Mouse (Mus musculus): ENCODE data around the gene 4931440F15Rik.
"Not testable (repeated sequence)": the region's sequence is repeated elsewhere in the genome, so short reads cannot be mapped to it uniquely, and the experiment has no call there.

4931440F15Rik gene

DNA sequence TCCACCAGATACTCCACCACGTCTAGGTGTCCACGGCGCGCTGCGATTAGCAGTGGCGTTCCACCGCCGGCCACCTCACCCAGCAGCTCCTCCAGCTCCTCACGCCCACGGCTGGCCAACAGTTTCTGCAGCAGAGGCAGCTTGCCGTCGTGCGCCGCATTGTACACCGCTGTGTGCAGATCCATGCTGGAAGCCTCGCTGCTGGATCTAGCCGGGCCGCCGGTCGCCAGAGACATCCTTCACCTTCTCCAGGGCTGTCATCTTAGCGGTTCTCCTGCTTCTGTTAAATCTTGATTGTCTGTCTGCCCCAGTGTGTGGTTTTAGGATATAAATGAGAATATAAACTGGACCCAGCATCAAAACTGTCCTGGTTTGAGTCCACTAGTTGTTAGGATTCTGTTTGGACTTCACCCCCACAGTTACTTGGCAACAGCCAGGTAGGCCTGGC lies at the start of gene 4931440F15Rik:
4931440F15Rik (minus strand) TSS at position 398 of the 448 bp plus-strand sequence.
- DNase-seq (ENCODE audit: low spot score) = not testable (repeated sequence)

DNA sequence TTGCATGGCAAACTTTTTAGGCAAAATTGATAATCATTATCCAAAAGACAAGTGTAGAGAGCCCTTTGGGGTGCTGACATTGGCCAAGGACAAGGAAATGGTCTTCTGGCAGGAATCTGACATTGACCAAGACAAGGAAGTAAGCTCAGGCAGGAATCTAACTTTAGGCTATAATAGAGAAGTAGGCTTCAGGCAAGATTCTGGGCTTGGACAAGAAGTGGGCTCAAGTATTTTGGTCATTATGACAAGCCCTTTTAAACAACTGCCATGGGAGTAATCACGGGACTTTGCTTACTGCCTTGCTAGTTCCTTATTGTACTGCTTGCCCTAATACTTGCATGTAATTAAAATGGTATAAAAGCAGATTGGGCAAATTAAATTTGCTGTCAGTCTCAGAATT lies 49.3 kb upstream of the 4931440F15Rik start:
- DNase-seq (ENCODE audit: low spot score) = not testable (repeated sequence)

DNA sequence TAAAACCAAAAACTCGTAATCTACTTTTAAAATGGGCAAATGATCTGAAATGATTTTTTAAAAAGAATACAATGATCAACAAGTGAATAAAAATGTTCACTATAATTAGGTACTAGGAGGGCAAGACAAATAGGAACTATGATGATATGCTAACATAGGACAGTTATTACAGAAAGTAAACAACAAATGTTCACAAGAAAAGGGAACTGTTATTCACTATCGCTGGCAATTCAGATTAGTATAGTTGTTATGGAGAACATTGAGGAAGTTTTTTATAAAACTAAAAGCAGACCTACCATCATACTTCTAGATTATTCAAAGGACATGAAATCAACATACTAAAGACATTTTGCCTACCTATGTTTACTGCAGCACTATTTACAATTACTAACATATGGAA lies 44.7 kb upstream of the 4931440F15Rik start:
- no peak for DNase-seq (ENCODE audit: low spot score)

DNA sequence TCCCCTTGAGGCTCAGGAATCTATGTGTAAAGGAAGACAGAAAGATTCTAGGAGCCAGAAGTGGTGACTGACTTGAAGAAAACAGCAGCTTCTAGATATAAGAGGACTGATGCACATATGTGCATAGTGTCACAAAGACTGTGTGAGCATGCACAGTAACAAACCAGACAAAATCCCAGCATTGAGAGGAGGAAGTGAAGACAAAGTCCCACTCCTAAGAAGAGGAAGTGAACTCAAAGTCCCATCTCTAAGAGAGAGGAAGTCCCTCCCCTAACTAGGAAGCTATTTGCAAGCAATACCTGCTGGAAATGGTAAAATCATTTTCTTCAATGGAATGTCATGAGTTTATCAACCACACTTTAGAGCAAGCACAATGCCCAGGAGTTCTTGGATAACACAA lies 38.8 kb upstream of the 4931440F15Rik start:
- DNase-seq (ENCODE audit: low spot score) = no peak

DNA sequence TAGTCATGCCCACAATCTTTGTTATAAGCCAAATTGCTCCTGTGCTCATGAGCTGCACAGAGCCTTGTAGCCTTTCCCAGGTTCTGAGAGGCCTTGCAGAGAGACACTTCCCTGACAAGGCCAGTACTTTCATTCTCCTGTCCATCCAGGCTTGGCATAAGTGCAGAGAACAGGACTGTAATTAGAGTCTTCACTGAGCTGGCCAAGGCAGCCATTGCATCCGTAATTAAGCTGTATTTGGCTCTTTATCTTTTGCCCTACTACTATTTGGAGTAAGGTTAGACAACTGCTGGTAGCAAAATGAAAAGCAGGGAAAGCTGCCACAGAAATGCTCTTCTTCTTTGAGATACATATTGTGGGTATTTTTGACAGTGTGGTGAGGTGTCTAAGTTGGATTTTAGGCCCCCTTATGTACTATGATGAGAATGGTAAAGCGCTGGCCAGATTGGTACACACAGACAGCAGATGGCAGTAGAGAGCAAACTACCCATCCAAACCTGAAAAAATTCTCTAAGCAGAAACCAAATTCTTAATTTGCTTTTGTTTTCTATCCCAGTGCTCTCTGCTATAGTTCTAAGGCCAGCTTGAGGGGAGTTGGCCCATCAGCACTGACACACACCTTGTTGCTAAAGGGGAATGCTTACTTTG lies 36.4 kb upstream of the 4931440F15Rik start:
- DNase-seq (ENCODE audit: low spot score) = peak; percentile 18

DNA sequence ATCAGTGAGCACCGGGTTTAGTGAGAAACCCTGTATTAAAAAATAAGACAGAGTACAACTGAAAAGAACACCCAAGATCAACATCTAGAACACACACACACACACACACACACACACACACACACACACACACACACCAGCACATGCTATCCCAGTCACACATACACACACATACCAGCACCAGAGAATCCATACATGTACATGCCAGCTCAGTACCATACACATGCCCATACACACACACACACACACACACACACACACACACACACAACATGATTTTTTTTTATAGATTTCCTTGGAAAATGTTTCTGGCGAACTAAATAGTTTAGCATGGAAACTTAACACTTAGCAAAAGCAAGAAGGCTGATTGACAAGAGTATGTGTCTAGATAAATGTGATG lies 35.6 kb upstream of the 4931440F15Rik start:
- DNase-seq (ENCODE audit: low spot score) = no peak

DNA sequence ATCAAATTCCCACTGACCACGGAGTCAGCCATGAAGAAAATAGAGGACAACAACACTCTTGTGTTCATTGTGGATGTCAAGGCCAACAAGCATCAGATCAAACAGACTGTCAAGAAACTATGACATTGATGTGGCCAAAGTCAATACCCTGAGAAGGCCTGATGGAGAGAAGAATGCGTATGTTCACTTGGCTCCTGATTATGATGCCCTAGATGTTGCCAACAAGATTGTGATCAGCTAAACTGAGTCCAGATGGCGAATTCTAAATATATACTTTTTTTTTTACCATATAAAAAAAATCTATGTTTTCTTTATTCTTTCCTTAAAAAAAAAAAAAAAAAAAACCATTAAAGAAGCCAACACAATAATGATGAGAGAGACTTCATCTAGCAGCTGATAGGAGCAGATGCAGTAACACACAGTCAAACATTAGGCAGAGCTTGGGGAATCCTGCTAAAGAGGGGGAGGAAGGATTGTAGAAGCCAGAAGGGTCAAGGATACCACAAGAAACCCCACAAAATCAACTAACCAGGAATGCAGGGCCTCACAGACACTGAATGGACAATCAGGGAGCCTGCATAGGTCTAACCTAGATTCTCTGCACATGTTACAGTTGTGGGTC lies 15.2 kb upstream of the 4931440F15Rik start:
- DNase-seq (ENCODE audit: low spot score) = no peak

DNA sequence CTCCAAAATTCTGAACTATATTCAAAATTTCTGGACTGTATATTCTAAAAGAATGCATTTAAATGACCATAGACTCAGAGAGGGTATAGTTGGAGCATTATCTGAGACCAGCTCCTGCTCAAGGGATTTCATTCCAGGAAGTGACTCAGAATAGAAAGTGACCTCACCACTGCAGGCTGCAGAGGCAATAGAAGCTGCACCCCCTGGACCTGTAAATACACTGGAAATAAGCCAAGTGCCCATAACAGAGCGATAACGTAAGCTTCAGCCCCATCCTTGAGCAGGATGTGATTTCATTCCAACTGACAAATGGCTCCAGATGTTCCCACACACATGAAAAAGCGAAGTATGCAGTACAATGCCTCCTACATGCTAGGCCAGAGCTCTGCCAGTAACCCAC lies 14.3 kb upstream of the 4931440F15Rik start:
- DNase-seq (ENCODE audit: low spot score) = no peak

DNA sequence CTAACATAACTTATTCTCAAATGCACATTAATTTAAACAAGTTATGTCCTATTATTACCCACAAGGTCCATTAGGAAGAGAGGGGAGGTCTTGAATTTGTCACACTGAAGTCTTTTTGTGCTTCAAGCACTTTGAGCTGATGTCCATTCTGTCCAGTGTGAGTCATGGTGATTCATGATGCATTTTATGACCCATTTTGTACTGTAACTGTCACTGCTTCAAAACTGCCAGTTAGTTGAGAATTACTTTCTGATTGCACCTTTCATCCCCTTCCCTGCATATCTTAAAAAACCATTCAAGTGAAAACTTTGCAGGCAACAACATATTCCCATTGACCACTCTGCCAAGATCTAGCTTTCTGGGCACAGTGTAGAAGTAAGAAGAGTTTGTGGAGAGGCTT lies 11.6 kb upstream of the 4931440F15Rik start:
- DNase-seq (ENCODE audit: low spot score) = no peak

DNA sequence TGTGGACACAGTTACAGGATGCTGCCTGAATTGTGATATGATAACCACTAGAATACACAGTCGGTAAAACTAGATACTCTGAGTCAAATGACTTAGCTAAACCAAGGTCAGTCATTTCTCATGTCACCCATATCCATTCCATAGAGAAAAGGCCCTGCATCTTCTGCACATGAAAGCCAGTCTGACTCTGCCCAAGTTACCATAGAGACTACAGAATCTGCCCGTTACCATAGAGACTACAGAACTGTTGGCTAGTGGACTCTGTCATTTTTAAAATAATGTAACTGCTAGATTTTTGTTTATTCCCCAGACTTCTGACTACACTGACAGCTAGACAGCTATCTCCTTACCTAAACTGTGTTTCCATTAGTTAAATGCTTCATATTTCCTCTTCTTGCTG lies 2.3 kb upstream of the 4931440F15Rik start:
- DNase-seq (ENCODE audit: low spot score) = no peak

DNA sequence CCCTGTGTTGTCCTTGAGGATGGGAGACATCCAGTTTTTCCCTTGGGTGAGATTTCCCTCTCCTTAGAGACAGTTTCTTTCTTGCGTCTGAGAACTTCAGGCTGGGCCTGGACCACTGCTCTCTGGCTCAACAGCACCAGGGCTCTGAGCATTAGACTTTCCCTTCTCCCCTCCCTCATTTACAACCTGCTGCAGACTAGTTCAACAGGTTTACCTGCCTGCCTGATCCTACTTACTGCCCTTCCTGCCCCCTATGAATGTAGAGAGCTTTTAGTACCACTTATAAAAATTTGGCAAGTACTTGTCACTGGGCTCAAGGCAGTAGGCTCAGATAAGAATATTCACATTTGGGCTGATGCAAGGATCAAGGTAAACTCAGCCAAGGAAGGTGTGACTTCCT lies 533 bp upstream of the 4931440F15Rik start:
- DNase-seq (ENCODE audit: low spot score) = no peak

DNA sequence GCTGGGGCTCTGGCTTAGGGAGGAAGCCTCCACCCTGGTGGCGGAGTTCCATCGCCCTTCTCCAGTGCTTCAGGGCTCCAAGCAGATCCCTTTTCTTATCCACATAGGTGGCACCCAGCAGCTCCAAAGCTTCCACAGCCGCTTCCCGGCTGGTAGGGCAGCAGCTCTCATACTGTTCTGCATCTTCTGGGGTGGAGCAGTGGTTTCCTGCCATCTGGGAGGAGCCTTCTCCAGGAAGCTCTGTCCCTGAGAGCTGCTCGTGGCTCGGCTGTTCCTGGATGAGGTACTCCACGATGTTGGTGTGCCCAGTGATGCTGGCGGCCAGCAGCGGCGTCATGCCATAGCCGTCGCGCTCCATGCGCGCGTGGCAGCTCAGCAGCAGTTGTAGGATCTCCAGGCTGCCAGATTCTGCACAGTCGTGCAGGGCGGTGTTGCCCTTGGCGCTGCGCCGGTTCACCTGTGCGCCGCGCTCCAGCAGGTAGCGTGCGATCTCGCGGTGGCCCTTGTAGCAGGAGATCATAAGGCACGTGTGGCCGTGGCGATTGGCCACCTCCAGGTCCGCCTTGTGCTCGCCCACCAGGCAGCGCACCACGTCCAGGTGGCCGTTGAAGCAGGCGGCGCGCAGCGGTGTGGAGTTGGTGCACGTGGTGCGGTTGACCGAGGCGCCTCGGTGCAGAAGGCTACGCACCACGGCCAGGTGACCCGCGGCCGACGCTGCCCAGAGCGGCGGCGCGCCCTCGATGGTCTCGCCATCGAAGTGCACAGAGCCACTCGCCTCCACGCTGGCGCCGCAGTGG lies 796 bp downstream of the 4931440F15Rik start:
- not testable (repeated sequence) for DNase-seq (ENCODE audit: low spot score)

DNA sequence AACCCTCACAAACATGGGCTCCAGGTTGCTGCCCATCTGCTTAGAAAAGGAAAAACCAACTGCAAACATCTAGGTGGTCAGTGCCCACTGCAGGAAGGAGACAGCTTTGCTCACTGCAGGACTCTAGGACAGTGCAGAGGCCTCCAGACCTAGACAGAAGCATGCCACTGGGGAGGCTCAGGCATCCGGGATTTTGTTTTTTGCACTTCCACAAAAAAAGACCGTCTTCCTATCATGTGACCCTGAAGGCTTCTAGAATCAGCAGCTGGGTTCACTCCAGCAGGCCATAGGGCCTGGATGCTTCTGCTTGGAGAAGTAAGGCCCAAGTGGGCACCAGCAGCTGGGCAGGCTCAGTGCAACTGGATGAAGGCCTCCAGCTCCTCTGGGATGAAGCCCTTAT lies 2.3 kb downstream of the 4931440F15Rik start:
- no peak for DNase-seq (ENCODE audit: low spot score)

DNA sequence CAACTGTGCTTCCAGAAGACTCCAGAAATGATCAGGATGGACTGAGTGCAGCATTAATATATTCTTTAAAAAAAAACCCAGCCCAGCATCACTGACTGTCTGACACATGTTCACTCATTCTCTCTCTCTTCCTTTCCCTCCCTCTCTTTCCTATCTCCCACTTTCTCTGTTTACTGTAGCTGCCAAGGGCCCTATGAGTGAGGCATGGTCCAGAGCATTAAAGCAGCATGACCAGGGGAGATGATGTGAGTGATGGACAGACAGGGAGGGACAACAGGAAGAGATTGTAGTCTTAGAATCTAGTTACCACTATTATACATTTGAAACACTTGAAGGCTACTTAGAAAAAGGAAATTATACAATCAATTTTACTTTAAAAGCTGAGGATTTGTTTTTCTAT lies 9.8 kb downstream of the 4931440F15Rik start:
- DNase-seq (ENCODE audit: low spot score) = no peak

DNA sequence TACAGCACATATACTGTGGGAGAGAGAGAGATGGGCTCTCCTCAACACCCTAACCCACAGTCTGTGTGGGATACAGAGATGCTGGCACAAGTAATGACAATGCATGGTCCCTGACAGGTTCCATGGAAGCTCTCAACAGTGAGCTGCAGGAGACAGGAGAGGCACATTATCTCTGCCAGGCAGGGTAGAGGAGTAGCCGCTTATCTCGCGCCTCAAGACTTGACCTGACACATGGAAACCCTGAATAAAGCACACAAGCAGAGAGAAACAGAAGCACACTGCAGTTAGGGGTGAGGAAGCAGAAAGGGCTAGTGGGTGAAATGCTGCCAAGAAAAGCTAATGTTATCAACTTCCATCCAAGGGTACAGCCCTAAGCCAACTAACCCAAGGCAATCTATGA lies 10.2 kb downstream of the 4931440F15Rik start:
- no peak for DNase-seq (ENCODE audit: low spot score)

DNA sequence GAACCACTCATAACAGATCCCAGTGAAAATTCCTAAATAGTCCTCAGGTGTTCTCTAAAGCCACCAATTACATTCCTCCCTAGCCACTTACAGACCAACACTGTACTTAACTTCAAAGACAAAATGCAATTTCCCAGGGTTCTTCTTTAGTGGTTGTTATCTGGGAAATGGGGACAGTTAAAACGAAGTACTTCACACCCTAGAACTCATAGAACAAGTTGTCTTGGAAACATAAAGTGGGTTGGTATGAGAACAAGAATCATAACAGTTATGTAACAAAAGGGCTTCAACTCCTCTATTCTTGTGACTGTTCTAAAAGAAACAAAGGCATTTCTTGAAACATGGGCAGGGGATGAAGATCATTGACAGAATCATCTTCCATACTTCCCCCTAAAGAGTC lies 12.2 kb downstream of the 4931440F15Rik start:
- DNase-seq (ENCODE audit: low spot score) = no peak

DNA sequence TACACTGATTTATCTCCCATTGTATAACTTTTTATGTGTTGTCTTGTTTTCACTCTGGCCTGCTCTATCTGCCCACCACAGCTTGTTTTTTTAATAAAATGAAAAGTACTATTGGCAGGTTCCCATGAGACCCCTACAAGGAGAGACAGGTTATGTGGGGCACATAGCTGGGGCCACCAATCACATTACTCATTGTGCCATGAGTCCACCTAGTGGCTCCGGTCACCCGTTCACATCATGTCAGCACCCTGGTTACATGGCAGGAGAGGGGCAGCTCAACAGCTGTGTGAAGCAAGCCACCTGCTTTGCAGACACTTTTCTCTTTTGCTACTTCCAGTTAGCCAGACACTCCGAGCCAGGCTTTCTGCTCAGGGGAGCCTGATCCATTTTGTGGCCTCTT lies 13.0 kb downstream of the 4931440F15Rik start:
- no peak for DNase-seq (ENCODE audit: low spot score)

DNA sequence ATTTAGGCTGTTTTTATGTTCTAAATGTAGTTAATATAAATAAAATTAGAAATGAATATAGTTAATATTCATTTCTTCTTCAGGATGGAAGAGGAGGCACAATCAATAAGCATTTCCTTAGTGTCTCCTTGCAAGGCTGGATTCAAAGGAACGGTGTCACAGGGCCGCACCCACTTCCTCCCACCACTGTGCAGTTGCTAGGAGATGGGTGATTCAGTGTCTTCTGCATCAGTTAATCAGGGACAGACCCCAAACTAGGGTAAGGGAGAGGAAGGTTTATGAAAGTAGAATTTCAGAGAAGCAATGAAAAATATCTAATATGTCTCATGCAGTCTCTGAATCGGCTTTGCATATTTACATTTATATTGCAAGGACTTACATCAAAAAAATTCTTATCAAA lies 15.1 kb downstream of the 4931440F15Rik start:
- no peak for DNase-seq (ENCODE audit: low spot score)

DNA sequence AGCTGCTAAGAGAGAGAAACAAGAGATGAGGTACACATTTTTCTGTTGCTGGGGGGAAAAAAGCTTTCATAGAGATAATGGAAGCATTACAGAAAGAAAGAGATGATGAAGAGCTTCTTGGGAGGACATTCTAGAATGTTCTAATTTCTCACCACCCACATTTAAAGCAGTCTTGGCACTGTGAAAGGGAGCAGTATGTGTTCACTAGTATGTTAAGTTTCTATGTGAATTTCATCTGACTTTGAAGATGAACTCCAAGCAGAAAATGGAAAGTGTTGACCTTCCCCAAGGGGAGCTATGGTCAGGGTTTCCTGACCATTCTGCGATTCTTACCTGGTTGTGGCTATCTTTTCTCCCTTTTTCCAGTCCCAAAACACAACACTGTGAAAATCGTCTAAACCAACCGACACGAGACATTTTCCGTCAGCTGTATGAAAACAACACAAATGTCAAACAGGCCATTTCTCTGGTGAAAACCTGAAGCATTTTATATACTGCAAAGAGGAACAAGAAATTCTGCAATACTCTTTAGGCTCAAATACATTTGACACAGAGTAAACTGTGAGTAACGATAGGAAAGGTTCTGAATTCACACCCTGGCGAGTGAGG lies 16.4 kb downstream of the 4931440F15Rik start:
- no peak for DNase-seq (ENCODE audit: low spot score)

DNA sequence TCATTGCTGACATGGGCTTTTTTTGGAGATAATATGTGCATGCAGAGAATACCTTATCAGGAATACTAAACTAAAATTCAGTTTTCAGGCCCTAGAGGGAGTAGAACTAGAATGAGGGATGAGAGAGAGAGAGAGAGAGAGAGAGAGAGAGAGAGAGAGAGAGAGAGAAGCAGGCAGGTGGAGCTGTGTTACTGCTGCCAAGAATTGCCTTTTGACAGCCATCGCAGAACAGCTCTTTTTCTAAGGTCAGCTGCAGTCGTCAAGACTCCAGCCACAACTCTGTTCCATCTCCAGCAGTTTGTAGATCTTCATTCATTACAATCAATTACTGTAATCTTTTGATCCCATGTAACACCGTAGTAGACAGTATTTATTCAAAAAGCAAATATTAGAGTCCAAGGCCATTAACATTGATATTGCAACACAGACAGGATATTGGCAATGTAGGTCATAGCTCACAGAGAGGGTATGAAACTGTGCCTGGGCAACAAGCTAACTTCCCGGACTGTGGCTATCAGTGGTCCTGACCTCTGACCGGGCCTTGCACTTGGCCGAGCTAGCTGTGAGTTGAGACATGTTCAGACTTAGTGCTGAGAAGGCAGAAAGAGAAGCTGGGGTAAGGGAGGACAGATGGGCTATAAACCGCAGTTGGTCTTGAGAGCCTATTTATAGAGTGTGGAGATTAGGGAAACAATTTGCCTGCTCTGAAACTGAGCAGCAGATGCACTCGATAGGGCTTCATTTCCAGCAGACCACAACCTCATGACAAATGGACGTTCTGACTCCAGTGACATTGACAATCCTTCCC lies 17.1 kb downstream of the 4931440F15Rik start:
- DNase-seq (ENCODE audit: low spot score) = no peak

DNA sequence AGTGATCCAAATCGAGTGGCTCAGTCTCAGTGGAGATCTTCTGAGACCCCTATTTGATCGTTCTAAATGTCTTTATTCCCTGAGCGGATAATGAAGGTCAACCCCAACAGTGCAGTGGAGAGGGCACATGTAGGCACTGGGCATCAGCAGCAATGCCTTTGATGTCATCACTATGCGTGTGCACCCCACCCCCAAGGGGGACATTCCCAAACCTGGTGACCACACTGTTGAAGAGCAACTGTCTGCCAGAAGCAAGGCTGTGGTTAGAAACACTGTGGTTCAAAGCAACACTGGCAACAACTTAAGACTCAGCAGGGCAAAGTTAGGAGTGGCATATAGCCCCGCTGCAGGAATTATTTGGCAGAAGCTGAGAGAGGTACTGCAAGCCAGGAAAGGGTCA lies 18.1 kb downstream of the 4931440F15Rik start:
- DNase-seq (ENCODE audit: low spot score) = no peak

All from ovary, postnatal 14 days (tissue).